Mouse (Mus musculus) liver, embryonic 16.5 days (tissue): ENCODE results near the gene Palm3. TPM values are rescaled to one million over a fixed set of nuclear protein-coding genes. Genes with fewer than 3 reads are reported as not detected.

Source experiments
- ATAC-seq: fragments of 200-750 bp; cut with Nextera tagmentation; 2 replicates; pipeline ENCODE4 v1.8.0; 2017; ENCODE audit warnings: low read depth, mild to moderate bottlenecking, moderate number of reproducible peaks, moderate library complexity
- H3K27ac ChIP-seq: fragments of 300-500 bp; sonication (generic); 2 replicates; pipeline ENCODE4 v1.5.1; 2014; ENCODE audit warnings: mild to moderate bottlenecking, low read length
- H3K27me3 ChIP-seq: fragments of 300-500 bp; sonication (generic); 2 replicates; pipeline ENCODE4 v1.6.1; 2014; ENCODE audit warnings: low read depth, low read length, mixed read lengths; ENCODE audit not compliant: control insufficient read depth, insufficient read depth
- H3K36me3 ChIP-seq: fragments of 300-500 bp; sonication (generic); 2 replicates; pipeline ENCODE4 v1.6.1; 2014; ENCODE audit warnings: mild to moderate bottlenecking; ENCODE audit not compliant: control insufficient read depth, insufficient read depth
- H3K4me1 ChIP-seq: fragments of 300-500 bp; sonication (generic); 2 replicates; pipeline ENCODE4 v1.6.1; 2014; ENCODE audit warnings: low read depth, low read length, mixed read lengths; ENCODE audit not compliant: control insufficient read depth
- H3K4me2 ChIP-seq: fragments of 300-500 bp; sonication (generic); 2 replicates; pipeline ENCODE4 v1.6.1; 2014; ENCODE audit warnings: low read depth, low read length, mixed read lengths
- H3K4me3 ChIP-seq: fragments of 300-500 bp; sonication (generic); 2 replicates; pipeline ENCODE4 v1.5.1; 2014; ENCODE audit warnings: low read depth, mild to moderate bottlenecking, low read length
- H3K9ac ChIP-seq: fragments of 300-500 bp; sonication (generic); 2 replicates; pipeline ENCODE4 v1.6.1; 2014; ENCODE audit warnings: low read depth, low read length
- H3K9me3 ChIP-seq: fragments of 300-500 bp; sonication (generic); replicated peaks from 2 replicates; pipeline ENCODE4 v1.6.1; 2016; ENCODE audit warnings: low read length; ENCODE audit not compliant: control insufficient read depth
- WGBS: fragments of 180-500 bp; shearing (Covaris S2); extraction: QIAGEN DNeasy Blood & Tissue Kit; methylation state at CpG from one replicate; pipeline ENCODE4 v1.1.7; 2014; ENCODE audit not compliant: insufficient replicate concordance; 5-methylcytosine and 5-hydroxymethylcytosine counted together
- polyA plus RNA-seq: library from polyadenylated mRNA; unstranded; fragments of >200 nt; fragmentation: Nextera tagmentation; extraction: Ambion mirVana; gene quantifications from 2 replicates; pipeline ENCODE4 v1.2.1, GENCODE M21; 2015

Palm3 gene
- 0.15 TPM in 1 of 2 replicates, not detected in the other for polyA plus RNA-seq

DNA sequence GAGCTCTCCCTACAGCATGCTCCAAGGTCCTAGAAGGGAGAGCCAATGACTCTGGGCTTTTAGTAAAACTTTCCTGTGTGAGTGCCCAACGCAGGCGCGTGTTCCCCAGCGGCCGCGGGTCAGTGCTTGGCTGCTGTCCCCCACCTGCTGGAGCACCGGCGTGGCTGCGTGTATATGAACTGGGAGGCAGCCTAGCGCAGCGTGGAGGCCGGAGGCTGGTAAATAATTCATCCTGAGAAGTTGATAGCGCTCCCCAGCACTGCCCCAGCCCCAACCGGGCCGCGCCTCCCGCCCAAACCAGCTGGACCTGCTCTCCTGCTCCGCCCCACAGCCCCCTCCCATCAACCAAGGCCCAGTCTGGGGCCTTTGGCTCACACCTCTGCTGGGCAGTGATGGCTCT, at the start of gene Palm3:
Gene Palm3, plus strand, starts transcription at position 376 of the 400 bp plus-strand sequence.
- Histone ChIP-seq H3K27me3 (peaks cover 60% of the 10 kb centered on the region), H3K4me1 (peaks cover 5% of the 10 kb centered on the region), H3K9ac (no peak within 1 kb of the TSS), H3K36me3 (no peaks in the 10 kb centered on the region), H3K4me2 (no peak within 1 kb of the TSS), H3K4me3 (no peak within 1 kb of the TSS), H3K9me3 (no peaks in the 10 kb centered on the region), H3K27ac (no peak within 1 kb of the TSS)
- no peak for ATAC-seq
- 20% methylated on average over 18 of the region's 18 CpGs for WGBS

DNA sequence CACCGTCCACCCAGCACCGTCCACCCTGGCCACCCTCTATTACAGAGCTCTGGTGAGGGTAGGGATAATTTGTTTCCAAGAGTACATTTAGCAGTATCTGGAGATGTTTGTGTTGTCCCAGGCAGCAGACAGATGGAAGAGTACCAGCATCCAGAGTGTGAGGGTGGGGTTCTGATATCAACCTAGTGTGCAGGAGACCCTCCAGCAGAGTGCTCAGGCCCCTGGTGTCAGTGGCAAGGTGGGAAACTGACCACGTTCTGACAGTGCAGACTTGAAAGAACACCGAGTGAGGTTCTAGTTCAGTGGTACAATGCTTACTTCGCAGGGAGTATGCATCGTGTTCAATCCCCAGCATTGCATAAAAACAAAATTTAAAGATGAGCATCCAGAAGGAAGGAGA, 49.6 kb upstream of the Palm3 start:
- ATAC-seq: no peak
- peak overlapping the region; percentile 98 for H3K4me2 ChIP-seq
- peak overlapping the region; percentile 71 for H3K4me3 ChIP-seq
- H3K27ac ChIP-seq: peak overlapping the region; percentile 78
- WGBS: 70% methylated on average over 6 of the region's 6 CpGs
- peaks cover 33% of the 10 kb centered on the region for H3K36me3 ChIP-seq
- peak overlapping the region; percentile 74 for H3K9ac ChIP-seq
- H3K9me3 ChIP-seq: no peaks in the 10 kb centered on the region
- peaks cover 28% of the 10 kb centered on the region for H3K4me1 ChIP-seq
- no peaks in the 10 kb centered on the region for H3K27me3 ChIP-seq

DNA sequence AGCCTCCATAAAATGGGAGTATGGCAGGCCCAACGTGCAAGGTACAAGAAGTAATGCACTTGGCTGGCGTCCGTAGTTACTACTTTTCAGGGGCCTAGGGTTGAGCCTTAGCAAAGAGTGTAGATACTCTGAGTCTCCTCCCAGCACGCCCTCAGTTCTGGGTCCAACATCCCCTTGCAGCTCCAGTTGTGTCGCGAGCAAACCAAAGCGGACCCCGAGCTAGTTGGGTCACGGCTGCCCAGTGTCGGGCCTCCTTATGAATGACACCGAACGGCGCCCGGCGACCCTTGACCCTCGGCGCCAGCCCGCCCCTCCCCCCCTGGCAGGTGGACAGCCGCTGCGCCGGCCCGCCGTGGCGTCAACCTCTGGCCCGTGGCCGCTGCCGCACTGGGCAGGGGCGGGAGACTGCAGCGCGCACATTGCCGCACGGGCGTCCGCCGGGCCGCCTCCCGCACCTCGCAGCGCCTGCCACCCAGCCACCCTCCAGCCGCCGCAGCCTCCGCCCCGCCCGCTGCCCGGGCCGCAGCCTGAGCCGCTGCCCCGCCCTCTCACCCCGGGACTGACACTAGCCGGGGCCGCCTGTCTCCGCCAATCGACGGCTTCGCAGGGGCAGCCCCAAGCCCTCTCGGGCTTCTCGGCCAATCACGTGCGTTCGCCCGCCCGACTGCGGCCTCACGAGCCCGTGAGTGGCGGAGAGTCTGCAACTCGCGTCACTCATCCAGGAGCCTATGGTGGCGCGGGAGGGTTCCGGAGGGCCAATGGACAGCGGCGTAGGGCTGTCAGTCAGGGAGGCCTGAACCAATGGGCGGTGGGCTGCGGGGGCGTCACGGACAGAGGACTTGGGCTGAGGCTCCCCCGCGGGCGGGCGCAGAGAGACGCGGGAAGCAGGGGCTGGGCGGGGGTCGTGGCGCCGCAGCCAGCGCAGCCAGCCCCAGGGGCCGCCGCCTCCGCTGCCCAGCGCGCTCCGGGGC, 48.8 kb upstream of the Palm3 start, which contains the start of gene Prkaca:
Gene Prkaca, plus strand, starts transcription at position 844 of the 971 bp plus-strand sequence.
- peaks cover 25% of the 10 kb centered on the region for H3K36me3 ChIP-seq
- H3K27ac ChIP-seq: peak within 1 kb of the TSS; percentile 78
- peak within 1 kb of the TSS; percentile 98 for H3K4me2 ChIP-seq
- no peaks in the 10 kb centered on the region for H3K9me3 ChIP-seq
- H3K9ac ChIP-seq: peak within 1 kb of the TSS; percentile 90
- no peaks in the 10 kb centered on the region for H3K27me3 ChIP-seq
- peaks cover 34% of the 10 kb centered on the region for H3K4me1 ChIP-seq
- under 1% methylated on average over 82 of the region's 94 CpGs for WGBS
- peak; percentile 97 for ATAC-seq
- H3K4me3 ChIP-seq: peak within 1 kb of the TSS; percentile 85

DNA sequence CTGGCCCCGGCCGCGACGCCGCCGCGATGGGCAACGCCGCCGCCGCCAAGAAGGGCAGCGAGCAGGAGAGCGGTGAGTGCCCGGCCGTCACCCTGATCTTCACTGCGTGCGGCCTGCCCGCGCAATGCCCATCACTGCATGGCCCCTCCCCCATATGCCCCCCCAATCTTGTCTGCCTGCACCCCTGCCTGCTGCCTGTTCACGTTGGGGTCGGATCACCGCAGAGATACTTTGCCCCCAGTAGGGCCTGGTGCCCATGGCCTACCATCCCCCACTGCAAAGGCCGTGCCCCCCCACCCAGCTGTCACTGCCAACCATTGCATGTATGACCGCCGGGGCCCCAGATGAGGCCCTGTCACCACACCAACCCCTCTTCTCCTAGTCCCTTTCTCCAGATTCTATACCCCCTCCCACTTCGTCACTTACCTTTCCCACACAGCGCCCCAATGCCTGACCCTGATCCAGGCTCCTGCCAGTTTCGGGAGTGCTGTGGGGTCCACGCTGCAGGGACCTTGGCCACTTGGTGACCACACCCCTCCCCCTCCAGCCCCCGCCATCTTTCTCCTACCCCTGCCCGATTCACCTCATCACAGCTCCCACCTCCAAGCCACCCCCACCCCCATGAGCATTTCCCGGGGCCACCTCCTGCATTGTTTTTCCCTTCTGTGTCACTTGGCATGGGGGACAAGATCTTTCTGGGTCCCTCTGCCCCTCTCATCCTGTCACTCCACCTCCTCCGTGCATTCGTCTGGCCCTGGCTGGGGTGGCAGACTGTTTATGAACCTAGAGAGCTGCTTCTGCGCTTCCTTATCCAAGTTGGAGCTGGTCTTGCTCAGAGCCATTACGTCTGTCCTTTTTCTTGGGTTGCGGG, 47.9 kb upstream of the Palm3 start:
- Histone ChIP-seq H3K4me1 (peaks cover 39% of the 10 kb centered on the region), H3K4me2 (peak overlapping the region; percentile 96), H3K27ac (peak overlapping the region; percentile 40), H3K4me3 (peak overlapping the region; percentile 85), H3K9me3 (no peaks in the 10 kb centered on the region), H3K36me3 (peaks cover 16% of the 10 kb centered on the region), H3K27me3 (no peaks in the 10 kb centered on the region), H3K9ac (peak overlapping the region; percentile 90)
- WGBS: 8% methylated on average over 35 of the region's 37 CpGs
- ATAC-seq: peak; percentile 3; the same call in 1 of the 2 replicates

DNA sequence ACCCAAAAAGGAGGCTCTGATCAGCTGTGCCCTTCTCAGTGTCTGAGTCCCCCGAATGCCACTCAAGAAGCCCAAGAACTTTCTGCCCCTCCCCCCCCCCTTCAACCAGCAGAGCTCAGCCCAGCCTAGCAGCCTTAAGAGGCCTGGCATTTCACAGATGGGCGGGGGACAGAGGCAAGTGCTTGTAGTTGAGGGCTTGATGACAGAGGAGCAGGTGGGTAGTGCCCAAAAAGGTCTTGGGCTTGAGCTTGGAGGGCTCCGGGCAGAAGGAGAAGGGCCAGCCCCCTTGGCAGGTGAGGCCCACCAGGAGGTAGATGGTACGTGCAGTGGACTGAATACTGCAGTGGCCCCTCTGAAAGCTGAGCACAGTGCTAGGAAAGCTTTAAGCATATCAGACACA, 46.8 kb upstream of the Palm3 start:
- Histone ChIP-seq H3K4me1 (peaks cover 39% of the 10 kb centered on the region), H3K9me3 (no peaks in the 10 kb centered on the region), H3K9ac (no peak overlapping the region; the same call in 1 of the 2 replicates), H3K27me3 (no peaks in the 10 kb centered on the region), H3K4me2 (no peak overlapping the region), H3K36me3 (peaks cover 5% of the 10 kb centered on the region), H3K27ac (no peak overlapping the region), H3K4me3 (no peak overlapping the region)
- WGBS: 80% methylated on average over 4 of the region's 4 CpGs
- no peak for ATAC-seq

DNA sequence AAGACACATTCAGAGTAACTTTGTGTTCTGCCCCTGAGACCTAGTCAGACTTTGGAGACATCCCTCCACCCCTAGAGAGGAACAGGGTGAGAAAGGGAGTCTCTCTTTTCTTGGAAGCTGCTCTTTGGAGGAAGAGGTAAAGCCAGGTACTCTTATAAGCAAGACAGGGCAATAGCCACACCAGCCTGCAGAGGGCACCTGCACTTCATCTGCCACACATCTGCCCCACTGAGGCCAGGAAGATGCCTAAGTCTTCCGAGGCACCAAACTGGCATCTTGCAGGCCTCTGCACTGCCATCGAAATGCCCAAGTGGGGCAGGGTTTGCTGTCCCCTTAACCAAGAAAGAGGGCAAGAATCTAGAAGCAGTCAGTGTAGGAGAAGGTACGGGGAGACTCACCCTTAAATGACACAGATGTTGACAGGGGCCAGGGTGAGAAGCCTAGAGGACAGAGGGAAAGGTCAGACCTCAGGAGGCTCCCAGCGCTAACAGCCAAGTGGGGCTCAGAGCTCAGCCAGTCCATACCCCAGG, 45.1 kb upstream of the Palm3 start:
- H3K27me3 ChIP-seq: no peaks in the 10 kb centered on the region
- no peak overlapping the region for H3K9ac ChIP-seq
- H3K9me3 ChIP-seq: no peaks in the 10 kb centered on the region
- no peak overlapping the region for H3K27ac ChIP-seq
- WGBS: 65% methylated on average over 4 of the region's 4 CpGs
- H3K4me2 ChIP-seq: no peak overlapping the region
- H3K4me3 ChIP-seq: no peak overlapping the region
- H3K4me1 ChIP-seq: peaks cover 37% of the 10 kb centered on the region
- ATAC-seq: no peak
- H3K36me3 ChIP-seq: no peaks in the 10 kb centered on the region

DNA sequence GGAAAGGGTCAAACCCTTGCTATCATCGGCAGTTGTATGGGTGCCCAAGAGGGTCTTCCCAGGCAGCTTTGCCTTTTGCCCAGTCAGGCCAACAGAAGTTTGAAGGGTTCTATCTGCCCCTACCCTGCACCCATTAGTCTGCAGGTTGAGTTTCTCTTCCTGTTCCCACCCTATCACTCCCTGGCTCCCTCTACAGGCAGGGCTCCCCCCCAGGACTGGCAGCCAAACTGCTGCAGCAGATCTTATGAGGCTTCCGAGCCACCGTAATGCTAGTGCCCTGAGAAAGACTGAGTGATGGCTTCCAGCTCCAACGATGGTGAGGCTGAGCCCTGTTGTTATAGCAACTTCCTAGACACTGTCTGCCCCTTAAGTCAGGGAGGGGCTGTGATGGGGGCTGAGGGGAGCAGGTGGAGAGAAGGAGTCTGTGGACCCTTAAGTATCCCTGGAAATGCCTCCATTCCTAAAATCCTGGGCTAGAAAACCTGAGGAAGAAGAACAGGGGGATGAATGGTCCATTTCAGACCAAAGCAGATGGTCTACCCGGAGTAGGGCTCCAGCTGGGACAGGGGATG, 44.4 kb upstream of the Palm3 start:
- H3K27me3 ChIP-seq: no peaks in the 10 kb centered on the region
- H3K27ac ChIP-seq: no peak overlapping the region
- H3K9ac ChIP-seq: no peak overlapping the region
- no peak overlapping the region for H3K4me2 ChIP-seq
- H3K4me3 ChIP-seq: no peak overlapping the region
- no peak for ATAC-seq
- WGBS: 80% methylated on average over 5 of the region's 5 CpGs
- peaks cover 31% of the 10 kb centered on the region for H3K4me1 ChIP-seq
- no peaks in the 10 kb centered on the region for H3K9me3 ChIP-seq
- H3K36me3 ChIP-seq: peaks cover 7% of the 10 kb centered on the region

DNA sequence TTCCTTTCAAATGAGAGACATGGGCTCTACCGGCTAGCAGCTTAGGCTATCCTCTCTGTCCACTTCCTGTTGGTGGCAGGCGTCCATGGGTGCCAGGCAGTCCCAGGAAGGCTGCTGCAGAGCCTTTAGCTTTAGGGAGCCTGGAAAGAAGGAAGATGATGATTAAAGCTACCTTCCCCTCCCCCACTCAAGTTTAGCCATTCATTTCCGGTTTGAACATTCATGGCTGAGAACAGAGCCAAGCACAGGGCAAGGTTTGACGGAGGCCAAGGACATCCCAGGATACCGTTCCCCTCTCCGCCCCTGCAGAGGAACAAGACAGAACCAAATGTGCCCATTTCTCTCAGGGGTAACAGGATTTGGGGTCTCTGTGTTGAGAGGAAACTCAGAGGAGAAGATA, 43.6 kb upstream of the Palm3 start:
- no peak overlapping the region for H3K9ac ChIP-seq
- H3K4me3 ChIP-seq: no peak overlapping the region
- no peak overlapping the region for H3K4me2 ChIP-seq
- H3K27ac ChIP-seq: no peak overlapping the region
- no peaks in the 10 kb centered on the region for H3K27me3 ChIP-seq
- 48% methylated on average over 6 of the region's 6 CpGs for WGBS
- no peaks in the 10 kb centered on the region for H3K9me3 ChIP-seq
- peaks cover 10% of the 10 kb centered on the region for H3K36me3 ChIP-seq
- peaks cover 31% of the 10 kb centered on the region for H3K4me1 ChIP-seq
- no peak for ATAC-seq
